Mouse (Mus musculus) heart, postnatal 0 days (tissue): ENCODE results near the gene Hspa12a. TPM values are rescaled to one million over a fixed set of nuclear protein-coding genes. Genes with fewer than 3 reads are reported as not detected.

Source experiments
- ATAC-seq: fragments of 200-750 bp; cut with Nextera tagmentation; 2 replicates; pipeline ENCODE4 v1.8.0; 2017; ENCODE audit warnings: low read depth, moderate number of reproducible peaks, moderate library complexity; ENCODE audit not compliant: insufficient read depth
- DNase-seq: peaks from one replicate; pipeline ENCODE4 v3.0.0-alpha.2; 2016; ENCODE audit warnings: low spot score
- H3K27ac ChIP-seq: fragments of 300-500 bp; sonication (generic); 2 replicates; pipeline ENCODE4 v1.5.1; 2014; ENCODE audit warnings: low read depth, mild to moderate bottlenecking
- H3K27me3 ChIP-seq: fragments of 300-500 bp; sonication (generic); 2 replicates; pipeline ENCODE4 v1.6.1; 2014; ENCODE audit warnings: low read length, mixed read lengths; ENCODE audit not compliant: control insufficient read depth, insufficient read depth
- H3K36me3 ChIP-seq: fragments of 300-500 bp; sonication (generic); replicated peaks from 2 replicates; pipeline ENCODE4 v1.6.1; 2014; ENCODE audit warnings: low read length, mixed read lengths; ENCODE audit not compliant: control insufficient read depth, insufficient read depth
- H3K4me1 ChIP-seq: fragments of 300-500 bp; sonication (generic); 2 replicates; pipeline ENCODE4 v1.6.1; 2014; ENCODE audit warnings: antibody characterized with exemption; ENCODE audit not compliant: control insufficient read depth, insufficient read depth
- H3K4me2 ChIP-seq: fragments of 300-500 bp; sonication (generic); 2 replicates; pipeline ENCODE4 v1.6.1; 2014; ENCODE audit warnings: low read depth, mild to moderate bottlenecking, low read length, moderate library complexity
- H3K4me3 ChIP-seq: fragments of 300-500 bp; sonication (generic); 2 replicates; pipeline ENCODE4 v1.5.1; 2014; ENCODE audit warnings: low read depth, low read length
- H3K9ac ChIP-seq: fragments of 300-500 bp; sonication (generic); replicated peaks from 2 replicates; pipeline ENCODE4 v1.6.1; 2014; ENCODE audit warnings: low read depth, low read length, mixed read lengths
- H3K9me3 ChIP-seq: fragments of 300-500 bp; sonication (generic); replicated peaks from 2 replicates; pipeline ENCODE4 v1.6.1; 2016; ENCODE audit warnings: low read length; ENCODE audit not compliant: control insufficient read depth
- CTCF ChIP-seq: IDR thresholded peaks from 2 replicates; pipeline ENCODE4 v1.5.1; 2016; ENCODE audit warnings: antibody characterized with exemption, control low read depth, low read depth
- EP300 ChIP-seq: IDR thresholded peaks from 2 replicates; pipeline ENCODE4 v1.6.1; 2016; ENCODE audit warnings: antibody characterized with exemption, low read depth
- WGBS: fragments of 180-500 bp; shearing (Covaris S2); extraction: QIAGEN DNeasy Blood & Tissue Kit; methylation state at CpG from one replicate; pipeline ENCODE4 v1.1.7; 2014; 5-methylcytosine and 5-hydroxymethylcytosine counted together
- polyA plus RNA-seq: library from polyadenylated mRNA; unstranded; fragments of >200 nt; fragmentation: Nextera tagmentation; extraction: Ambion mirVana; gene quantifications from 2 replicates; pipeline ENCODE4 v1.2.1, GENCODE M21; 2015
- total RNA-seq: library from RNA; depleted of rRNA; stranded (reverse); fragments of >200 nt; gene quantifications from 2 replicates; pipeline ENCODE4 v1.2.3, GENCODE M21; 2014; ENCODE audit warnings: low replicate concordance

Hspa12a gene
- total and polyA plus RNA-seq, 2 experiments from 2014 or later, result 13.2 to 39.2 TPM

GRCm38 (mm10) chr19:58829575-58829974 is 113.9 kb downstream of the Hspa12a start:
- no peaks in the 10 kb centered on the region for H3K9me3 ChIP-seq
- peaks cover 13% of the 10 kb centered on the region; the same call in 1 of the 2 replicates for H3K4me1 ChIP-seq
- ATAC-seq, result peak; percentile 59
- no peak overlapping the region for H3K4me2 ChIP-seq
- peak overlapping the region; percentile 8; the same call in 1 of the 2 replicates for H3K27ac ChIP-seq
- DNase-seq, result no peak
- no peaks in the 10 kb centered on the region for H3K27me3 ChIP-seq
- no peak overlapping the region for H3K4me3 ChIP-seq
- no peaks in the 10 kb centered on the region; the same call in 1 of the 2 replicates for H3K36me3 ChIP-seq
- TF ChIP-seq EP300 (no peak), CTCF (no peak)
- H3K9ac ChIP-seq, result no peak overlapping the region
- 45% methylated on average over 5 of the region's 5 CpGs for WGBS

- 0 out of 2 replicates have a peak overlapping the region, but pooled peaks have one; percentile 11 for H3K9ac ChIP-seq
- 0 out of 2 replicates have a peak, but pooled peaks have one; percentile 18 for ATAC-seq
- H3K4me3 ChIP-seq, result no peak overlapping the region
- WGBS, result 46% methylated on average over 7 of the region's 7 CpGs
- no peaks in the 10 kb centered on the region; the same call in 1 of the 2 replicates for H3K36me3 ChIP-seq
- DNase-seq, result no peak
- TF ChIP-seq CTCF, result peak; percentile 38
- TF ChIP-seq EP300, result no peak
- H3K4me1 ChIP-seq, result peaks cover 22% of the 10 kb centered on the region; the same call in 1 of the 2 replicates
- H3K9me3 ChIP-seq, result no peaks in the 10 kb centered on the region
- no peak overlapping the region for H3K4me2 ChIP-seq
- no peak overlapping the region for H3K27ac ChIP-seq
- no peaks in the 10 kb centered on the region for H3K27me3 ChIP-seq
These were observed 115.8 kb downstream of the Hspa12a start for GRCm38 (mm10) chr19:58827656-58828055.

GRCm38 (mm10) chr19:58824316-58824715 is 119.1 kb downstream of the Hspa12a start:
- ATAC-seq, result no peak
- Histone ChIP-seq H3K9ac (no peak overlapping the region), H3K27ac (peak overlapping the region; percentile 43; the same call in 1 of the 2 replicates), H3K4me3 (no peak overlapping the region), H3K27me3 (no peaks in the 10 kb centered on the region), H3K4me2 (no peak overlapping the region), H3K4me1 (peaks cover 19% of the 10 kb centered on the region), H3K9me3 (no peaks in the 10 kb centered on the region), H3K36me3 (no peaks in the 10 kb centered on the region; the same call in 1 of the 2 replicates)
- TF ChIP-seq CTCF, result no peak
- TF ChIP-seq EP300, result no peak
- WGBS, result 34% methylated on average over 1 of the region's 1 CpGs
- no peak for DNase-seq

DNA sequence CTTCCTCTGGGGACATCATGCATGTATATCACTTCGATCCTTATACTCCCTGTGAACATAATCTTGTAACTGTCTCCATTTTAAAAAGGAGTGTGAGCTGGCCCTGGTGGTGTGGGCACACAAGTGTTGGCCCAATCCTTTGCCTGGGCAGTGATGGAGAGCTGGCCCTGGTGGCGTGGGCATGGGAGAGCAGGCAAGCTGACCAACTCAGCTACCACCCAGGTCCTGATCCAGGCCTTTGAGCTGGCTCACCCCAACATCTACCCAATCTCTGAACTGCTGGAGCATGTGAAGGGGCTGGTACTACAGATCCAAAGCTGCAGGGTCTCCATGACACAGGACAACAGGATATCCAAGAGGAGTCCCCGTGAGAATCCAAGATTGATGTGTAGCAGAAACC is 120.2 kb downstream of the Hspa12a start:
- peaks cover 25% of the 10 kb centered on the region for H3K4me1 ChIP-seq
- no peaks in the 10 kb centered on the region; the same call in 1 of the 2 replicates for H3K36me3 ChIP-seq
- no peak for TF ChIP-seq EP300
- no peak for TF ChIP-seq CTCF
- H3K9me3 ChIP-seq, result no peaks in the 10 kb centered on the region
- no peak overlapping the region for H3K9ac ChIP-seq
- no peak overlapping the region for H3K4me2 ChIP-seq
- WGBS, result 84% methylated on average over 3 of the region's 3 CpGs
- no peaks in the 10 kb centered on the region for H3K27me3 ChIP-seq
- ATAC-seq (no peak), DNase-seq (no peak)
- no peak overlapping the region for H3K4me3 ChIP-seq
- H3K27ac ChIP-seq, result peak overlapping the region; percentile 95

- ATAC-seq, result peak; percentile 84
- 0 out of 2 replicates have a peak overlapping the region, but pooled peaks have one; percentile 30 for H3K9ac ChIP-seq
These were observed 120.8 kb downstream of the Hspa12a start for GRCm38 (mm10) chr19:58822454-58823200.

More at GRCm38 (mm10) chr19:58822454-58823200, 120.8 kb downstream of the Hspa12a start:
- H3K27me3 ChIP-seq, result no peaks in the 10 kb centered on the region
- H3K9me3 ChIP-seq, result no peaks in the 10 kb centered on the region
- no peaks in the 10 kb centered on the region; the same call in 1 of the 2 replicates for H3K36me3 ChIP-seq
- peak overlapping the region; percentile 95 for H3K27ac ChIP-seq
- WGBS, result 49% methylated on average over 20 of the region's 20 CpGs
- H3K4me2 ChIP-seq, result 0 out of 2 replicates have a peak overlapping the region, but pooled peaks have one; percentile 19
- peak; percentile 92 for DNase-seq
- no peak overlapping the region for H3K4me3 ChIP-seq
- H3K4me1 ChIP-seq, result peaks cover 26% of the 10 kb centered on the region
- TF ChIP-seq EP300 (no peak), CTCF (no peak)
